Mouse (Mus musculus) midbrain, embryonic 13.5 days (tissue): ENCODE data around the gene Stard9. TPM values are rescaled to one million over a fixed set of nuclear protein-coding genes. Genes with fewer than 3 reads are reported as not detected.
A peak's percentile ranks its signal among the peaks of the same experiment; 100 is the strongest.

Experiments
- ATAC-seq: fragments of 200-750 bp; cut with Nextera tagmentation; 2 replicates; pipeline ENCODE4 v1.8.0; 2017; ENCODE audit warnings: mild to moderate bottlenecking, moderate TSS enrichment, moderate library complexity
- H3K27ac ChIP-seq: fragments of 300-500 bp; sonication (generic); 2 replicates; pipeline ENCODE4 v1.5.1; 2015; ENCODE audit warnings: inconsistent platforms, mild to moderate bottlenecking, moderate library complexity
- H3K27me3 ChIP-seq: fragments of 300-500 bp; sonication (generic); 2 replicates; pipeline ENCODE4 v1.6.1; 2015; ENCODE audit warnings: mild to moderate bottlenecking, inconsistent platforms
- H3K36me3 ChIP-seq: fragments of 300-500 bp; sonication (generic); 2 replicates; pipeline ENCODE4 v1.6.1; 2015; ENCODE audit warnings: mild to moderate bottlenecking, inconsistent platforms
- H3K4me1 ChIP-seq: fragments of 300-500 bp; sonication (generic); replicated peaks from 2 replicates; pipeline ENCODE4 v1.6.1; 2015; ENCODE audit warnings: inconsistent platforms
- H3K4me2 ChIP-seq: fragments of 300-500 bp; sonication (generic); replicated peaks from 2 replicates; pipeline ENCODE4 v1.6.1; 2015; ENCODE audit warnings: moderate library complexity, mild to moderate bottlenecking, inconsistent platforms
- H3K4me3 ChIP-seq: fragments of 300-500 bp; sonication (generic); replicated peaks from 2 replicates; pipeline ENCODE4 v1.5.1; 2015; ENCODE audit warnings: mild to moderate bottlenecking, inconsistent platforms
- H3K9ac ChIP-seq: fragments of 300-500 bp; sonication (generic); replicated peaks from 2 replicates; pipeline ENCODE4 v1.6.1; 2015; ENCODE audit warnings: mild to moderate bottlenecking, inconsistent platforms
- H3K9me3 ChIP-seq: fragments of 300-500 bp; sonication (generic); 2 replicates; pipeline ENCODE4 v1.6.1; 2016; ENCODE audit warnings: mild to moderate bottlenecking, inconsistent platforms
- WGBS: fragments of 180-500 bp; shearing (Covaris S2); methylation state at CpG from one replicate; pipeline ENCODE4 v1.1.7; 2015; 5-methylcytosine and 5-hydroxymethylcytosine counted together
- polyA plus RNA-seq: library from polyadenylated mRNA; unstranded; fragments of >200 nt; fragmentation: Nextera tagmentation; extraction: Ambion mirVana; gene quantifications from 2 replicates; pipeline ENCODE4 v1.2.1, GENCODE M21; 2015

The Stard9 gene
- polyA plus RNA-seq, 1 experiment from 2014 or later, result 4.2 TPM

DNA sequence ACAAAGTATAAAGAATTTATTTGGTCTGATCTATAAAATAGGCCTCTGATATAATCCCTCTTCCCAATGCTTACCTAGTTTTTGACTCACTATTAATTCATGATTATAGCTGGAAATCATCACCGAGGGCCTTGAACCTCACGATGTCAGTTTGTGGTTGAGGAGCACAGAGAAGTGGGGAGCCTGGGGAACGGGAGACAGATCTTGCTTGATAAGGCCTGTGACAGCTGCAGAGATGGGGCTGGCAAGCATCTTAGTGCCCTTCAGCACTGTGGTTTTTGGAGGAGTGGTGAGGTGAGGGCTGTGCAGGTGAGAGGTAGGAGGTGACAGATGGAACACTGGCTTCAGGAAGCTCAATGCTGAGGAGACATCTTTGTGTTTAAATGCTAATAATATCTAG lies 81.2 kb downstream of the Stard9 start:
- Histone ChIP-seq H3K4me3 (no peak overlapping the region), H3K36me3 (peaks cover 47% of the 10 kb centered on the region), H3K4me2 (no peak overlapping the region), H3K9ac (no peak overlapping the region), H3K9me3 (no peaks in the 10 kb centered on the region), H3K4me1 (no peaks in the 10 kb centered on the region), H3K27me3 (no peaks in the 10 kb centered on the region), H3K27ac (no peak overlapping the region)
- no peak for ATAC-seq
- WGBS, result 90% methylated on average over 3 of the region's 3 CpGs

DNA sequence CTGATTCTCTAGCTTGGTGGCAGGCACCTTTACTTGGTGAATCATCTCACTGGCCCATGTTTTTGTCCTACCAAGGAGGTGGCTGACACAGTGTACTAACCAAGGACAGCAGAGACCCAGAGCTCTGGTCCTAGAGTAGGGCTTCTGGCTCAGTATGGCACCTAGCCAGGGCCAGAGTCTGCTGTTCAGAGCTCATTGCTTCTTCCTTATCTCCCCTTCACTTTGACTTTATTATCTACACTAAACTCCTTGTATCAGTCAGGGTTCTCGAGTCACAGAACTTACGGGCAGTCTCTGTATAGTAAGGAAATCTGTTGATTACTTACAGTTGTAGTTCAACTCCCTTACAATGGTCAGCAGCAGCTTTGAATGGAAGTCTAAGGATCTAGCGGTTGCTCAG lies 82.0 kb downstream of the Stard9 start:
- no peak overlapping the region for H3K9ac ChIP-seq
- H3K27me3 ChIP-seq, result no peaks in the 10 kb centered on the region
- H3K9me3 ChIP-seq, result no peaks in the 10 kb centered on the region
- no peaks in the 10 kb centered on the region for H3K4me1 ChIP-seq
- peaks cover 51% of the 10 kb centered on the region for H3K36me3 ChIP-seq
- H3K4me3 ChIP-seq, result no peak overlapping the region
- no peak overlapping the region for H3K27ac ChIP-seq
- ATAC-seq, result no peak
- WGBS, result 95% methylated on average over 3 of the region's 3 CpGs
- H3K4me2 ChIP-seq, result no peak overlapping the region

DNA sequence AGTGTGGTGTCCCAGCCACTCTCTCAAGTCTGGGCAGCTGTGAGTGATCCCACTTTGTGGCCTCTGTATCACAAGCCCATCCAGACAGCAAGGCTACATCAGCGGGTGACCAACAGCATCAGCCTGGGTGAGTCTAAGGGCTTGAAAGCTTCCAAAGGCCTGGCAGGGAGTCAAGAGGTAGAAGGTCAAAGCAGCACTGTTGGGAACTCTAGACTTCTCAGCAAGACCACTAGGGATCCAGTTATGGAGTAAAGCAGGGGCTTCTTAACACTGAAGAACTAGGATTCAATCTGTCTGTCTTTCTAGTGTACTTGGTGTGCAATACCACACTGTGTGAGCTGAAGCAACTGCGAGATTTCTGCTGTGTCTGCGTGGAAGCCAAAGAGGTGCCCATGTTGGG lies 84.5 kb downstream of the Stard9 start:
- Histone ChIP-seq H3K4me2 (no peak overlapping the region), H3K27me3 (no peaks in the 10 kb centered on the region), H3K4me1 (no peaks in the 10 kb centered on the region), H3K27ac (no peak overlapping the region), H3K9ac (no peak overlapping the region), H3K9me3 (no peaks in the 10 kb centered on the region), H3K4me3 (no peak overlapping the region), H3K36me3 (peaks cover 66% of the 10 kb centered on the region)
- ATAC-seq, result no peak
- whole genome bisulfite sequencing, result 98% methylated on average over 3 of the region's 3 CpGs

DNA sequence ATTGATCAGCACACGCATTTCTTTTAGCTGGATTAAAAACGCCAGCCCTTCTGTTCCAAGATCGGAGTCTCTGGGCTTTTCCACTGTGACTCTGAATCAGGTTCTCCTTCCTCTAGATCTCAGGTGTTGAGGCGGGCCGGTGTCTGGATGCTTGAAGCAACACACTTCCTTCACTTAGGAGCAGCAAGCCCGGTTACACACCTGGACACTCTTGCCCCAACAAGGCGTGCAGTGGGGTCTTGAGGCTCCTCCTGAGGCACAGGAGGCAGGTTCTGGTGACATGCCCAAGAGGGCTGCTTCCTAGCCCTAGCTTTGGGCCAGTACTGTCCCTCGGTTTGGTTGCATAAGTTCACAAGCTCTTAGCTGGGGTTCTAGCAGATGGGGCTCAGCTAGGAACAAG lies 89.6 kb downstream of the Stard9 start:
- no peak for ATAC-seq
- Histone ChIP-seq H3K4me3 (no peak overlapping the region), H3K27ac (no peak overlapping the region), H3K9ac (no peak overlapping the region), H3K27me3 (no peaks in the 10 kb centered on the region), H3K36me3 (peaks cover 87% of the 10 kb centered on the region), H3K4me1 (no peaks in the 10 kb centered on the region), H3K9me3 (no peaks in the 10 kb centered on the region), H3K4me2 (no peak overlapping the region)
- 95% methylated on average over 8 of the region's 8 CpGs for WGBS

DNA sequence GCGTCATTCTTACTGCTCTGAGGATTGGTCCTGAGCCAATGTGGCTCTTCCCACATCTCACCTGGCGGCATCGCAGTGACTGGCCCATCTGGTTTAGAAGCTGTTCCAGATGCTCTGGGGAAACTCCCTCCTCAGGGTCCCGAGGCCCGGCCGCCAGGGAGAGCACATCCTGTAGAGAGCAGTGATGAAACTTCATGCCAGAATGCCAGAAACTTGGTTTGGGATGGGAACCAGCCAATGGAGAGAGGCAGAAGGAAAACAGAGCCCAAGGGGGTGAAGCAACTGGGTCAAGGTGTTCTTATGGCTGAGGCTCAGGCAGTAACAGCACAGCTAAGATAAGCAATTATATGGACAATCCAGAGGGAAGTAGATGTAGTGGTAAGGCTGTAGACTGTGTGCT lies 91.9 kb downstream of the Stard9 start:
- no peaks in the 10 kb centered on the region for H3K27me3 ChIP-seq
- H3K4me3 ChIP-seq, result no peak overlapping the region
- H3K36me3 ChIP-seq, result peaks cover 91% of the 10 kb centered on the region
- ATAC-seq, result no peak
- 94% methylated on average over 6 of the region's 6 CpGs for WGBS
- H3K9ac ChIP-seq, result no peak overlapping the region
- no peaks in the 10 kb centered on the region for H3K4me1 ChIP-seq
- H3K4me2 ChIP-seq, result no peak overlapping the region
- no peaks in the 10 kb centered on the region for H3K9me3 ChIP-seq
- H3K27ac ChIP-seq, result no peak overlapping the region

DNA sequence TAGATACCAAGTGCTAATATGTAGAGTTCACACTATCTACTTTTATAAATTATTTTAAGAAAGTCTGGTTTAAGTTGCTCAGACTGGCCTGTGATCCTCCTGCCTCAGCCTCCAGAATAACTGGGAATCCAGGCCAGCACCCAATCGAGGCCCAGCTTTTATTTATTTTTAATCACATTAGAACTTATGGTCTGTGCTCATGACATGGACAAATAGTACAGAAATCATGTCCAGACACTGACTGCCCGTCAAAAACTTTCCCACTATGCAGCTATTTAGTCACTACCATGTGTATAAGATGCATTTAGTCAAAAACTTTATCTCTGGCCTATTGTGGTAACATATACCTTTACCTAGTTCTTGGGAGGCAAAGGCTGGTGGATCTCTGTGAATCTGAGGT lies 93.0 kb downstream of the Stard9 start:
- ATAC-seq, result no peak
- Histone ChIP-seq H3K4me1 (no peaks in the 10 kb centered on the region), H3K36me3 (peaks cover 93% of the 10 kb centered on the region), H3K27ac (no peak overlapping the region), H3K9ac (no peak overlapping the region), H3K4me2 (no peak overlapping the region), H3K9me3 (no peaks in the 10 kb centered on the region), H3K4me3 (no peak overlapping the region), H3K27me3 (no peaks in the 10 kb centered on the region)
- WGBS, result 97% methylated on average over 2 of the region's 2 CpGs

DNA sequence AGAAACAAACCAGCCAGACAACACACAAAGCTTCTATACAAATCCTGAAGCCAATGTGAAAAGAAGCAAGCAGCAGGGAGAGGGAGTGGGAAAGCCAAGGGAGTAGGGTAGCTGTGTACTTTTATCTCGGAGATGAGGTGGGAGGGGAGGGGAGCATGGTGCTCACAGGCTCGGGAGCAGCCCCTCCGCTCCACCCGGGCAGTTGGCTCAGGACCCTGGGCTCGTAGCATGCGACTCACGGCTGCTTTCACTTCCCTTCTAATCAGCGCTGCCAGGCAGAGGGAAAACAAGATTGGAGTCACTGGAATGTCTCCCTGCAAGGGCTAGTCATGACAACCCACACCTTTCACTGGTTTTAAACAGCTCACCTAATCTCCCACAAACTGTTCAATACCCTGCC lies 93.6 kb downstream of the Stard9 start:
- Histone ChIP-seq H3K4me2 (no peak overlapping the region), H3K4me3 (no peak overlapping the region), H3K27ac (no peak overlapping the region), H3K9ac (no peak overlapping the region), H3K36me3 (peaks cover 93% of the 10 kb centered on the region), H3K4me1 (no peaks in the 10 kb centered on the region), H3K27me3 (no peaks in the 10 kb centered on the region), H3K9me3 (no peaks in the 10 kb centered on the region)
- WGBS, result 84% methylated on average over 8 of the region's 8 CpGs
- no peak for ATAC-seq

DNA sequence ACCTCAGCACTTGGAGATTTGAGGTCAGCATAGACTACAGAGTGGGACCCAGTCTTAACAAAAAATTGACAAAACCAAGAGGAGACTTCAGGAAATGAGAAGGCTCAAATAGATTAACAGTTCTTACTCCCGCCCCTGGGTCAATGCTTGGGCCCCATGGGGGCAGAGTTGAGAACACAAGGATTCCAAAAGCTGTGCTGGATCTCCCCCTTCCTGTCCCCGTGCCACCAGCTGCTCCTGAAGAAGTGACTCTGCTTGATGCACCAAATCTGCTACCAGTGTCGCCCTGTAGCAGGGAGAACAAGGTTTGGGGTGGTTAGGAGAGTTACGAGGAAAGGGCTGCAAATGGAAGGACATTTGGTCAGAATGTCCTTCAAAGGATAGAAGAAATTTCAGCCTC lies 94.7 kb downstream of the Stard9 start:
- WGBS, result 80% methylated on average over 4 of the region's 4 CpGs
- H3K4me2 ChIP-seq, result no peak overlapping the region
- peaks cover 93% of the 10 kb centered on the region for H3K36me3 ChIP-seq

DNA sequence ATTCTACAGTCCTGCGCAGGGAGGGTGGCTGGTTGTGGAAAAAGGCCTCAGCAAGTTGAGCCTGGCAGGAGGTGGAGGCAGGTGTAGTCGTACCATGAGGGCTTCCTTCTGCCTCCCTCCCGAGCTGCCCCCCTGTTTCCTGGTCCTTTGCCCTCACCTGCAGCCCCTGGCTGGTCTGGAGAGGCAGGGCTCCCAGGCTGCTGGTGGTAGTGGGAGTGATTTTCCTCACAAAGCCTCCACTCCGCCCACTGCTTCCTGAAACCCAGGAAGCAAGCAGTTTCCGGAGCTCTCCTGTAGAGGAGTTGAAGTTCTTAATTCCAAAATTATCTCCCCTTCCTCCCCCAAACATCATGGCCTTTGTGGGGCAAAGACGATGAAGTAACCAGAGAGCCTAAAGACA lies 95.3 kb downstream of the Stard9 start:
- Histone ChIP-seq H3K27me3 (no peaks in the 10 kb centered on the region), H3K9me3 (no peaks in the 10 kb centered on the region), H3K4me1 (peaks cover 13% of the 10 kb centered on the region), H3K4me3 (no peak overlapping the region), H3K27ac (no peak overlapping the region), H3K9ac (no peak overlapping the region), H3K36me3 (peaks cover 89% of the 10 kb centered on the region), H3K4me2 (no peak overlapping the region)
- 86% methylated on average over 6 of the region's 6 CpGs for WGBS
- ATAC-seq, result no peak

More for the DNA sequence above, 94.7 kb downstream of the Stard9 start:
- ATAC-seq, result no peak
- Histone ChIP-seq H3K27ac (no peak overlapping the region), H3K9ac (no peak overlapping the region), H3K27me3 (no peaks in the 10 kb centered on the region), H3K4me3 (no peak overlapping the region), H3K4me1 (peaks cover 7% of the 10 kb centered on the region), H3K9me3 (no peaks in the 10 kb centered on the region)

DNA sequence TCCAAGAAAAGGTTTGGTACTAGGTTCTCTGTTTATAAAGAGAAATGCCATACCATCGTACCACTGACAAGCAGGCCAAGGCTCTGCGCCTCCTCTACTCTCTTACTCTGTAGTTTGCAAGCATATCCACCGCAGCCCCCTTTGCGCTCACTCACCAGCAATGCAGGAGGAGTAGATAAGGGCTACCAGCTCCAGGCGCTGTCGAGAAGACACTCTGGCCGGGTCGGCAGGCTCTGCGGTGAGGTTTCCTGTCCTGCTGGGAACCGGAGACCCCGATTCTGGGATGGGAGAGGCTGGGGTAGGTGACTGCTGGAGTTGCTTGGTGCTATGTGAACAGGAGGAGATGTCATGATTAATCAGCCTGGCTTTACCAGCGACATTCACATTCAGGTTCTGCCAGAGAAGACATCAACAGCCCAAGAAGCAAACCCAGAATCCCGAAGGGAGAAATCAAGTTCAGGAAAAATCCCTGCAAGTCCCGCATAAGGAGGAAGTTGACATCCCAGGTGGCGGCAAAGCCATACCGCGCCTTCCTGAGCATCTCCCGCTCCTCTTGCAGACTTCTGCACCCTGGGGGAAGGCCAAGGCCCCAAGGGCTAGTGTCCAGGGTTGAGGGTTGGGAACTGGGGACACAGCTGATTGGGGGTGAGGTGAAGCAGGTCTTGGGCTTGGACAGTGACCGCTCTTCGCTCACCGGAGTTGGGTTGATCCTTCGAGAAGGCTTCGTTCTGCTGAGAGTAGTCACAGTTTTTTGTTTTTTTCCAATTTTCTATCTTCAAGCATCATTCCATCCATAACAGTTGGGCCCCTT lies 101.1 kb downstream of the Stard9 start:
- peak overlapping the region; percentile 89 for H3K4me2 ChIP-seq
- no peak overlapping the region for H3K27ac ChIP-seq
- H3K9ac ChIP-seq, result peak overlapping the region; percentile 93
- H3K9me3 ChIP-seq, result no peaks in the 10 kb centered on the region
- H3K4me1 ChIP-seq, result peaks cover 36% of the 10 kb centered on the region
- 10% methylated on average over 23 of the region's 23 CpGs for WGBS
- H3K36me3 ChIP-seq, result peaks cover 38% of the 10 kb centered on the region
- H3K27me3 ChIP-seq, result no peaks in the 10 kb centered on the region
- peak overlapping the region; percentile 93 for H3K4me3 ChIP-seq
- ATAC-seq, result no peak

DNA sequence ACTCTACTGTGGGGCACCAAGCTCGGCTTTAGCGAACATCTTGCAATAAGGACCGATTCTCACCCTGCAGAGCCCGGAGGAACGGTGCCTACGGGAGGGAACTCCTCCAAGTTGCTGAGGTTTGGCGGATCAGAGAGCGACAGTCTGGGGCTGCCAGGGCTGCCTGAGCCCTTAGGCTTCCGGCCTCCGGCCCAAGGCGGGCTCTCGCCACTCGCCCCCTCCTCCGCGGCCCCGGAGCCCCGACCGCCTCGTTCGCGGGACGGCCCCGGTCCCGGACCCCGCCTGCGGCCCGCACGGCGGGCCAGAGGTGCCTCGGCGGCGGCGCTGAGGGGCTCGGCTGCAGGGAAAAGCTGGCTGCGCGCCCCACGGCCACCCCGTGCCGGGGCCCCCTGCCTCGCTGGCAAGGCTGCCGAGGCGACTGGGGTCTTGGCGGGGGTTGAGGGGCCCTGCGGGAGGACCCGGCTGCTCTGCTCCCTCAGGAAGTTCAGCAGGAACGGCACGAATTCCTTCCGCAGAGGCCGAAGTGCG lies 101.8 kb downstream of the Stard9 start:
- Histone ChIP-seq H3K27ac (peak overlapping the region; percentile 93), H3K4me3 (peak overlapping the region; percentile 93), H3K36me3 (peaks cover 31% of the 10 kb centered on the region), H3K4me2 (peak overlapping the region; percentile 89), H3K9me3 (no peaks in the 10 kb centered on the region), H3K4me1 (peaks cover 36% of the 10 kb centered on the region), H3K27me3 (no peaks in the 10 kb centered on the region), H3K9ac (peak overlapping the region; percentile 93)
- under 1% methylated on average over 46 of the region's 50 CpGs for WGBS
- ATAC-seq, result peak; percentile 46

DNA sequence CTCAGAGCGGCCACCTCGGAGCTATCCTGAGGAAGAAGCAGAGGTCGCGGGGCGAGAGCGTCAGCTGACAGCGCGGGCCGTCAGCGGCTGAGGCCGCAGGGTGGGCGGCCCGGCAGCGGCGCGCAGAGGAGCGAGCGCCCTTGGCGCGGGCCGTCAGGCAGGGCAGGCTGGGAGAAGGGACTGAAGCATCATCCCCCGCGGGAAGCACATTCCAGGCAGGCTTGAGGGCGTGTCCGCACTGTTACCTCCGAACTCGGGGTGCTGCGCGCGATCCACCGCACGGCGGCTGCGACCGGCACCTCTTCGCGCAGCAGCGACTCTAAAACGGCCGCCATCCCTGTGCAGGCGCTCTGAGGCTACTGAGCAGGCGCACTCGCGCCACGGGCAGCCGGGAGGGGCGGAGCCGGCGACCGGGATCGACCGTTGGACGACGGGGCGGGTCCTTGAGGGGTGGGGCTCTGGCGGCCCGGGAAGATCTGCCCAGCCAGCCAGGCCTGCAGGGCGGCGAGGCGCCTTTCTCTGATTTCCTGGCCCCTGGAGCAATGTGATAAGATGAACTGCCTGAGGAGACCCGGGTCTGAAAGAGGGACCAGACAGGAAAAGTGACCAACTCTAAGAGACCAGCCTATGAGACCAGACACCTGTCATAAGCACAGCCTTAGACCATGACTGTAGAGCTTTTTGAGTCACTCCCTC lies 102.4 kb downstream of the Stard9 start:
- under 1% methylated on average over 61 of the region's 61 CpGs for WGBS
- Histone ChIP-seq H3K36me3 (peaks cover 27% of the 10 kb centered on the region), H3K27ac (peak overlapping the region; percentile 93), H3K9ac (peak overlapping the region; percentile 93), H3K9me3 (no peaks in the 10 kb centered on the region), H3K4me3 (peak overlapping the region; percentile 93), H3K4me1 (peaks cover 36% of the 10 kb centered on the region), H3K27me3 (no peaks in the 10 kb centered on the region), H3K4me2 (peak overlapping the region; percentile 89)
- ATAC-seq, result peak; percentile 99
